Mouse (Mus musculus) forebrain, embryonic 11.5 days (tissue): ENCODE results near the gene Parp8. TPM values are rescaled to one million over a fixed set of nuclear protein-coding genes. Genes with fewer than 3 reads are reported as not detected.

ENCODE experiments used
- ATAC-seq: fragments of 200-750 bp; cut with Nextera tagmentation; replicated peaks from 2 replicates; pipeline ENCODE4 v1.8.0; 2017; ENCODE audit warnings: moderate TSS enrichment; ENCODE audit not compliant: low FRiP score
- DNase-seq: peaks from one replicate; pipeline ENCODE4 v3.0.0-alpha.2; 2017; ENCODE audit warnings: low spot score
- H3K27ac ChIP-seq: fragments of 300-500 bp; sonication (generic); 2 replicates; pipeline ENCODE4 v1.5.1; 2014; ENCODE audit warnings: low read depth, low read length
- H3K27me3 ChIP-seq: fragments of 300-500 bp; sonication (generic); 2 replicates; pipeline ENCODE4 v1.6.1; 2014; ENCODE audit warnings: mild to moderate bottlenecking, low read length, mixed read lengths; ENCODE audit not compliant: control insufficient read depth, insufficient read depth
- H3K36me3 ChIP-seq: fragments of 300-500 bp; sonication (generic); 2 replicates; pipeline ENCODE4 v1.6.1; 2014; ENCODE audit warnings: mild to moderate bottlenecking, low read length, moderate library complexity, mixed read lengths; ENCODE audit not compliant: control insufficient read depth, insufficient read depth
- H3K4me1 ChIP-seq: fragments of 300-500 bp; sonication (generic); replicated peaks from 2 replicates; pipeline ENCODE4 v1.6.1; 2014; ENCODE audit warnings: low read length, mixed read lengths; ENCODE audit not compliant: control insufficient read depth, insufficient read depth
- H3K4me2 ChIP-seq: fragments of 300-500 bp; sonication (generic); 2 replicates; pipeline ENCODE4 v1.6.1; 2014; ENCODE audit warnings: low read depth, mild to moderate bottlenecking, low read length, moderate library complexity, mixed read lengths; ENCODE audit not compliant: severe bottlenecking
- H3K4me3 ChIP-seq: fragments of 300-500 bp; sonication (generic); 2 replicates; pipeline ENCODE4 v1.5.1; 2014; ENCODE audit warnings: low read depth, low read length
- H3K9ac ChIP-seq: fragments of 300-500 bp; sonication (generic); 2 replicates; pipeline ENCODE4 v1.6.1; 2014; ENCODE audit warnings: low read length
- H3K9me3 ChIP-seq: fragments of 300-500 bp; sonication (generic); 2 replicates; pipeline ENCODE4 v1.6.1; 2016; ENCODE audit warnings: low read length, mixed read lengths; ENCODE audit not compliant: control insufficient read depth
- WGBS: fragments of 180-500 bp; shearing (Covaris S2); extraction: QIAGEN DNeasy Blood & Tissue Kit; methylation state at CpG from one replicate; pipeline ENCODE4 v1.1.7; 2014; 5-methylcytosine and 5-hydroxymethylcytosine counted together
- polyA plus RNA-seq: library from polyadenylated mRNA; unstranded; fragments of >200 nt; fragmentation: Nextera tagmentation; extraction: Ambion mirVana; gene quantifications from 2 replicates; pipeline ENCODE4 v1.2.1, GENCODE M21; 2014

Gene Parp8
- polyA plus RNA-seq, 1 experiment from 2014 or later = 15.4 TPM

DNA sequence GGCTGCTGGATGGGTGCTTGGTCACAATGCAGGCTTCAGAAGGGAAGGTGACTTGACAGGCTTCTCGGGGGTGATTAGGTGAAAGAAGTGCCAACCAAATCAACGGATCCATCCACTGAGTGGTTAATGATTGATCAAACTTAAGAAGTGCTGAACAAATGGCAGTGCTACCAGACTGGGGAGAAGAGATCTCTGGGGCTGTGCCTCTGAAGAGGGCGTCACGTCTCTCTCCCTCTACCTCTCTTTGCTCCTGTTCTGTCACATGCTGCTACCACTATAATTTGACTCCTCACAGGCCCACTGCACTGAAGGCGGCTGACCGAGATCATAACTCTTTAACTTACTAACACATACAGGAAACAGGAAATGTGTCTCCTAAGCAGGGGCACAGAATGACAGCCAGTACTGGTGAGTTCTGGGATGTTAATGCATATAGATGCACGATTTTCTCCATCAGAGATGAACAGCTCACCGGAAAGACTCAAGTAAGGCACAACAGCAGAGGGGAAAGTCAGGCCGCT, 140.9 kb downstream of the Parp8 start:
- Histone ChIP-seq H3K9ac (no peak overlapping the region), H3K36me3 (no peaks in the 10 kb centered on the region), H3K4me3 (no peak overlapping the region), H3K27me3 (no peaks in the 10 kb centered on the region), H3K27ac (no peak overlapping the region), H3K9me3 (no peaks in the 10 kb centered on the region), H3K4me2 (no peak overlapping the region), H3K4me1 (no peaks in the 10 kb centered on the region)
- 85% methylated on average over 9 of the region's 9 CpGs for WGBS
- DNase-seq (no peak), ATAC-seq (no peak)

DNA sequence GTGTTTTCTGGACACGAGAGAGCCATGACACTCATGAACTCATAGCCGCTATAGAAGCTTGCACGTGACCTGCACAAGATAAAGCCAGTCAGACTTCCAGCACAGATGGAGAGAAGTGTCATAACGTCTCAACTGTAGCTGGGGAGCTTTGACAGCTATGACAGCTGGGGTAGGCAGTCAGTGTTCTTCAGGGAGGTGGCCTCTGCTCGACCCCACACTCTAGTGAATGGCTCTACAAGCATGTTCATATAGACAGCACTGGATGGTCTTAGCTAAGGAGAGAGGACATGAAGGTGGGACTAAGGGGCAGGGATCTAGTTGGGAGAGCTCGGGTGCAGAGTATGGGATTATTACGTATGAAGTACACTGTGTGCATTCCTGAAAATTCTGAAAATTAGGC, 143.1 kb downstream of the Parp8 start:
- no peak for ATAC-seq
- WGBS = 89% methylated on average over 7 of the region's 7 CpGs
- no peaks in the 10 kb centered on the region for H3K9me3 ChIP-seq

DNA sequence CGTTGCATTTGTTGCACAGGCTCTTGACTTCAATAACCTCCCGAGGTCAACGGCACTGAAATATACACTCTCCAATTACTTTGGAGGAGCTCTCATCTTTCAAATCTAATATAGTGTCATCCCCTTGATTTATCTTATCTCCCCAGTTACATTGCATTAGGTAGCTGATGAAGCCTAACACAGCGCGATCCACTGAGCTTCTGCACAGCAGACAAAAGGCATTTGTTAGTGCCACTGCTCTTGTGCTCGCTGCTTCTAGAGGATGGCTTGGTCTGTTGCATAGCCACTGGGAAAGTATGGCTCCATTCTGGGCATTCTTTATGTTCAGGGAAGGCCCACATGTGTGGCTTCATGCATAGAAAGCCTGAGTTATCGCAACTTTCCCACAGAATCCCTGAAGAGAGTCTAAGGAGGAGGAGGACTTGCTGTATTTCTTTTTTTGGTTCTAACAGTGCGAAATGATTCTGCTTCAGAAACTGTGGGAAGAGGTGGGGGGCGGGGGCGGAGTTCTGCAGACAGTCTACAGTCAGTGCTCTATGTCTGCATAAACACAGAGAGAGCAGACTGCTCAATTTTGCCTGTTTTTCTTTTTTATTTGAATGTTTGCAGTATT, 145.7 kb downstream of the Parp8 start:
- Histone ChIP-seq H3K36me3 (no peaks in the 10 kb centered on the region), H3K9me3 (no peaks in the 10 kb centered on the region), H3K9ac (no peak overlapping the region), H3K4me2 (no peak overlapping the region), H3K4me3 (no peak overlapping the region), H3K4me1 (no peaks in the 10 kb centered on the region), H3K27me3 (no peaks in the 10 kb centered on the region), H3K27ac (no peak overlapping the region)
- WGBS = 86% methylated on average over 10 of the region's 10 CpGs
- ATAC-seq (no peak), DNase-seq (no peak)

More for the DNA sequence above, 143.1 kb downstream of the Parp8 start:
- H3K4me3 ChIP-seq = no peak overlapping the region
- H3K27ac ChIP-seq = no peak overlapping the region
- H3K4me1 ChIP-seq = no peaks in the 10 kb centered on the region
- no peaks in the 10 kb centered on the region for H3K36me3 ChIP-seq
- H3K27me3 ChIP-seq = no peaks in the 10 kb centered on the region
- H3K4me2 ChIP-seq = no peak overlapping the region
- H3K9ac ChIP-seq = no peak overlapping the region
- DNase-seq = no peak

DNA sequence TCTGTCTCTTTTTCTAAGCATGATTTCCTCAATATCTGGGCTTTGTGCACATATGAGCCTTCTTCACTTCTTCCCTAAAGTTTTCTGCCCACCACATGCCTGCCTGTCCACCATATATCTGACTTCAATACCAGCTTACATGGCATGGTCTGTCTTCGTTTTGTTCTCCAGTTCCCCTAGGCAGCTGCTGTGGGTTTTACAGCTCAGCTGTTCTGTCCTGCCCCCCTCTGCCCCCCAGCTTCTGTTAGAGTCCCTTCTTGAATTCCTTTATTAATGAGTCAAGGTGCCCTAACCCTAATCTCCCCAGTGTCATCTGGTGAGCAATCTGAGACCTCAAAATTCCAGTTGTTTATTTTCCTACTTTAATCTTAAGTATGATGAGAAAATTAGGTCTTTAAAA, 155.1 kb downstream of the Parp8 start:
- Histone ChIP-seq H3K27me3 (no peaks in the 10 kb centered on the region), H3K36me3 (no peaks in the 10 kb centered on the region), H3K27ac (no peak overlapping the region), H3K9ac (no peak overlapping the region), H3K4me2 (no peak overlapping the region), H3K4me1 (no peaks in the 10 kb centered on the region), H3K4me3 (no peak overlapping the region), H3K9me3 (no peaks in the 10 kb centered on the region)
- WGBS = 74% methylated on average over 1 of the region's 1 CpGs
- DNase-seq (no peak), ATAC-seq (no peak)

DNA sequence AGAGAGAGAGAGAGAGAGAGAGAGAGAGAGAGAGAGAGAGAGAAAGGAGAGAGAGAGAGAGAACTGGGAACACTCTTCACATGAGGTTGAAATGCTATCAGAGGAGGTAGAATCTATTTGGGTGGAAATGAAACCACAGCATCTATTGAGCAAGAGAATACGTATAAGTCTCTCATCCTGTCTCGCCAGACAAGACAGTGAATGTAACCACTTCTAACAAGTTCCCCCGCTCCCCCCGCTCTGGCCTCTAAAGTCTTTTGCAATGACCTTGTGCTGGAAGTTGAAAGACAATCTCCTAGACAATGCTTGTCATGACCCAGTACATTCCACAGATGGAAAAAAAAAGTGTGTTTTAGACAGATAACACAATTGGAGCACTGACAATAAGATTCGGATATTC, 181.4 kb downstream of the Parp8 start:
- H3K4me1 ChIP-seq = no peaks in the 10 kb centered on the region
- WGBS = 91% methylated on average over 5 of the region's 5 CpGs
- no peak overlapping the region for H3K4me3 ChIP-seq
- no peak overlapping the region for H3K9ac ChIP-seq
- no peak overlapping the region for H3K27ac ChIP-seq
- H3K9me3 ChIP-seq = no peaks in the 10 kb centered on the region
- H3K4me2 ChIP-seq = no peak overlapping the region
- no peaks in the 10 kb centered on the region for H3K36me3 ChIP-seq
- ATAC-seq (no peak), DNase-seq (no peak)
- no peaks in the 10 kb centered on the region for H3K27me3 ChIP-seq

DNA sequence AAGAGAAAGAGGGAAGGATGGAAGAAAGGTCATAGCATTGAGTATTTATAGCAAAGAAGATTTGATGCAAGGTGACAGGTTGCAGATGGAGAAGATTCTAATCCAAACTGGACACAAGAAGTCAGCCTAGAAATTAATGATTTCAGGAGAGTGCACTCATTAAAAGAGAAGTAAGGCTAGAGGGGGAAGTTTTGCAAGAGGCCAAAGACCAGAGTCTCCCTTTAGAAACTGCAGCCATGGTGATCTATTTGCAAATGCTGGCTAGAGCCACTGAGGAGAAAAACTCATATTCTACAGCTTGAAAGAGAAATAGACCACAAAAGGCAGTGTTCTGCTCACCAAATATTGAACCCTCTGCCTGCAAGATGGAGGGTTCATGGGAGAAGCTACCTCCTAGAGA, 194.4 kb downstream of the Parp8 start:
- Histone ChIP-seq H3K9ac (no peak overlapping the region), H3K4me2 (no peak overlapping the region), H3K36me3 (no peaks in the 10 kb centered on the region), H3K9me3 (no peaks in the 10 kb centered on the region), H3K4me1 (no peaks in the 10 kb centered on the region), H3K27me3 (no peaks in the 10 kb centered on the region), H3K4me3 (no peak overlapping the region), H3K27ac (no peak overlapping the region)
- DNase-seq (no peak), ATAC-seq (no peak)

DNA sequence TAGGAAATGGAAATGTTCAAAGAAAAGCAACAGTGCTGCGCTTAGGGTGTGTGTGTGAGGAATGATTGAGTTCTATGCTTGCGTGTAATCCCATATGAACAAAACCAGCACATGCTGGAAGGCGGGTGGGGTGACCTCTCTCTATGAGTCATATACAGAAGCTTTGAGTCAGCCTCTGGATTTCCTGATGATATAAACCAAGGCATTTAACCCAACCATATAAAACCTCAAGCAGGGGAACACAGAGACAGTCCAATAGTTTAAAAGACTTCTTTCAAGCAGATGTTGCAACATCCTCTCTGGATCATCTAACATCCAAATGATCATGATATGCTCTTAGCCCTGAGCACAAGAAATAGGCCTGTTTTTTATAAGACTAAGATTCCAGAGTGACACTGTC, 196.3 kb downstream of the Parp8 start:
- no peak for ATAC-seq
- DNase-seq = no peak
- Histone ChIP-seq H3K4me2 (no peak overlapping the region), H3K27me3 (no peaks in the 10 kb centered on the region), H3K9me3 (no peaks in the 10 kb centered on the region), H3K27ac (no peak overlapping the region), H3K9ac (no peak overlapping the region), H3K4me1 (no peaks in the 10 kb centered on the region), H3K4me3 (no peak overlapping the region), H3K36me3 (no peaks in the 10 kb centered on the region)
- 94% methylated on average over 3 of the region's 3 CpGs for WGBS

DNA sequence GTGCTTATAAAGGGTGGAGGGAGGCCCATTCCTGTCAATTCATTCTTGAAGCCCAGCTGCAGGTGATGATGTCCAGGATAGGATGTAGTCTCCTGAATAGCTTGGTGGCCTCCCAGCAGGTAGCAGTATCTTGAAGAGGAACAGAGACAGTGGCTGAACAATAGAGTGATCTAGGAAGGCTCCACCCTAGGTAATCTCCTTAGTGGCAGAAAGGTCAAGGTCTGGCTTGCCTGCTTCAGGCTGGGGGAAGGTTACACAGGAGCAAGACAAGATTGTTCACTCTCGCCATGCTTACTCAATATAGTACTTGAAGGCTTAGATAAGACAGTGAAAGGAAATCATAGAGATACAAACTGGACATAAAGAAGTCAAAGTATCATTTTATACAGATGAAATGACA, 213.9 kb downstream of the Parp8 start:
- ATAC-seq = no peak
- 83% methylated on average over 1 of the region's 1 CpGs for WGBS

More for the DNA sequence above, 213.9 kb downstream of the Parp8 start:
- no peaks in the 10 kb centered on the region for H3K4me1 ChIP-seq
- no peaks in the 10 kb centered on the region for H3K27me3 ChIP-seq
- no peak overlapping the region for H3K27ac ChIP-seq
- H3K4me2 ChIP-seq = no peak overlapping the region
- H3K9me3 ChIP-seq = no peaks in the 10 kb centered on the region
- no peak overlapping the region for H3K9ac ChIP-seq
- H3K4me3 ChIP-seq = no peak overlapping the region
- no peak for DNase-seq
- H3K36me3 ChIP-seq = no peaks in the 10 kb centered on the region
